Mouse (Mus musculus) midbrain, embryonic 12.5 days (tissue): ENCODE measurements around the gene Epdr1. TPM values are rescaled to one million over a fixed set of nuclear protein-coding genes. Genes with fewer than 3 reads are reported as not detected.
"Not testable (repeated sequence)": the region's sequence is repeated elsewhere in the genome, so short reads cannot be mapped to it uniquely, and the experiment has no call there.

Experiments
- ATAC-seq: fragments of 200-750 bp; cut with Nextera tagmentation; 2 replicates; pipeline ENCODE4 v1.8.0; 2017; ENCODE audit warnings: low read depth, moderate TSS enrichment, moderate library complexity; ENCODE audit not compliant: low FRiP score
- H3K27ac ChIP-seq: fragments of 300-500 bp; sonication (generic); replicated peaks from 2 replicates; pipeline ENCODE4 v1.5.1; 2016; ENCODE audit warnings: mild to moderate bottlenecking
- H3K27me3 ChIP-seq: fragments of 300-500 bp; sonication (generic); 2 replicates; pipeline ENCODE4 v1.6.1; 2016; ENCODE audit warnings: mild to moderate bottlenecking
- H3K36me3 ChIP-seq: fragments of 300-500 bp; sonication (generic); 2 replicates; pipeline ENCODE4 v1.6.1; 2016
- H3K4me1 ChIP-seq: fragments of 300-500 bp; sonication (generic); 2 replicates; pipeline ENCODE4 v1.6.1; 2016
- H3K4me2 ChIP-seq: fragments of 300-500 bp; sonication (generic); replicated peaks from 2 replicates; pipeline ENCODE4 v1.6.1; 2016; ENCODE audit warnings: mild to moderate bottlenecking, moderate library complexity
- H3K4me3 ChIP-seq: fragments of 300-500 bp; sonication (generic); 2 replicates; pipeline ENCODE4 v1.5.1; 2016; ENCODE audit warnings: mild to moderate bottlenecking
- H3K9ac ChIP-seq: fragments of 300-500 bp; sonication (generic); replicated peaks from 2 replicates; pipeline ENCODE4 v1.6.1; 2016; ENCODE audit warnings: mild to moderate bottlenecking, moderate library complexity
- H3K9me3 ChIP-seq: fragments of 300-500 bp; sonication (generic); 2 replicates; pipeline ENCODE4 v1.6.1; 2016; ENCODE audit warnings: mild to moderate bottlenecking
- WGBS: fragments of 180-500 bp; shearing (Covaris S2); methylation state at CpG from one replicate; pipeline ENCODE4 v1.1.7; 2016; 5-methylcytosine and 5-hydroxymethylcytosine counted together
- polyA plus RNA-seq: library from polyadenylated mRNA; unstranded; fragments of >200 nt; fragmentation: Nextera tagmentation; extraction: Ambion mirVana; gene quantifications from 2 replicates; pipeline ENCODE4 v1.2.1, GENCODE M21; 2016

Gene Epdr1
- polyA plus RNA-seq, 1 experiment from 2014 or later: 22.8 TPM

DNA sequence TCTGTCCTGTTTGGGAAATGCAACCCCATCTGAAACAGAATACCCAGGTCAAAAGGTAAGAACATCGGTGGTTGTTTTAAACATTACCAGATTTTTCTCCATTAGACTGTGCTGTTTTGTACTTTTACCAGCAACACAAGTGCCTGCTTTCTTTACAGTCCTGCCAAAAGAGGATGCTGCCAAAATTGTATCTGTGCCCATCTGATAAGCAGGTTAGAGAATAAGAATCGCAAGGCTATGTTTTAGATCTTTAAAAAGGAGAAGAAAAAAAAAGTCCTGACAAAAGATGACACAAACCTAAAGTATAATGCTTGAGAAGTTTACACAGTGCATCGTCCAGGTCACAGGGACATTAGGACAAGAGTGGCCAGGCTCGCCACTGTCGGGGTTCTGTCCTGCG is 20.5 kb downstream of the Epdr1 start:
- 87% methylated on average over 6 of the region's 6 CpGs for WGBS
- Histone ChIP-seq H3K4me1 (no peaks in the 10 kb centered on the region), H3K27me3 (no peaks in the 10 kb centered on the region), H3K4me3 (no peak overlapping the region), H3K9ac (no peak overlapping the region), H3K4me2 (no peak overlapping the region), H3K27ac (no peak overlapping the region), H3K9me3 (no peaks in the 10 kb centered on the region), H3K36me3 (no peaks in the 10 kb centered on the region)
- ATAC-seq: no peak

DNA sequence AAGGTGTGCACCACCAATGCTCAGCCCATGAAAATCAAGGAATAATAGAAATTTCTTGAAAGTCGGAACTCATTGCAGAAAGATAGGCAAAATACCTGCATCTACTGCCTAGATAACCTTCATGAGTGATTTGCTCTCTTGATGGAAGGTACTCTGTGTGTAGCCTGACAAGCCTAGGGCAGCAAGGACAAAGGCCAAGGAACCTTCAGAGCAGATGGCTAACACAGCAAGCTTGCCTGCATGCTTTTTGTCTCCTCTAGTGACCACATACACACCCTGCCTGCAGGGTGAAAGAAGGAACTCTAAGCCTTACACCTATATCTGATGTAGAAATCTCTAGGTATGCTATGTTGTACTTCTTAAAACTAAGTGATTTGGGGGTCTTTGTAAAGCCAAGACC is 24.6 kb downstream of the Epdr1 start:
- Histone ChIP-seq H3K9me3 (no peaks in the 10 kb centered on the region), H3K27me3 (no peaks in the 10 kb centered on the region), H3K4me2 (no peak overlapping the region), H3K27ac (no peak overlapping the region), H3K4me3 (no peak overlapping the region), H3K9ac (no peak overlapping the region), H3K4me1 (no peaks in the 10 kb centered on the region), H3K36me3 (0 out of 2 replicates have a peak, but pooled peaks cover 4% of the 10 kb centered on the region)
- ATAC-seq: no peak
- WGBS: 87% methylated on average over 1 of the region's 1 CpGs

DNA sequence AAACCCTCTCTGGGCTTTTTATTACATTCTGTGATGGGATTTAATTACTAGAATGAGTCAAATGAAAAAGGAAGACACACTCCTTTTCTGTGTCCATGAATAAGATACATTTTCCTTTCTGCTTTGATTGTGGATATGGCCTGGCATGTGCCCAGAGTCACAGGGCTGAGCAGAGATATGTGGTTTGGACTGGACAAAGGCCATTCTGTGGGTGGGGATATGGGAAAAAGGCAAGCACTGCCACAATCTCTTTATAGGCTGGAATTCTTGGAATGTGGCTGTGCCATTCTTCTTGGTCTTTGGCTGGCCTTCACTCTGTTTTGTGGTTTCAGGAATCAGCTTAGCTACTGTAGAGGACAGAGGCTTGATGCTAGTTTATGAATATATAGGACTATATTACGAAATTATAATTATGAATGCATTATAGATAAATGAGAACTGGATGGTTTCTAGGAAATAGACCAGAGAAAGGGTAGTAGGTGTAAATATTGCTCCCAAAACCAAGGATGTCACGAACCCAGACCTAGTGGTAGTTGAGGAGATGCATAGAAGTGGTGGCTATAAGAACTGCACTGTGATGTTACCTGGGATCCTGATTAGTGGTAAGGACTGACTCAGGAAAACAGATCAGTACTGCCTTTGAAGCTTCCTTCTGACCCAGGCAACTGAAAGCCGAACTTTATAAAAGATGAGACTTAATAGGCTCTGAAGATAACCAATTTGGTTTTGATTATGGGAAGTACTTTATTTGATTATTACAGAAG is 28.5 kb downstream of the Epdr1 start:
- H3K9ac ChIP-seq: no peak overlapping the region
- no peaks in the 10 kb centered on the region for H3K27me3 ChIP-seq
- no peak overlapping the region for H3K4me3 ChIP-seq
- 92% methylated on average over 3 of the region's 3 CpGs for WGBS
- ATAC-seq: no peak
- H3K4me1 ChIP-seq: no peaks in the 10 kb centered on the region
- 0 out of 2 replicates have a peak, but pooled peaks cover 4% of the 10 kb centered on the region for H3K36me3 ChIP-seq
- H3K27ac ChIP-seq: no peak overlapping the region
- no peak overlapping the region for H3K4me2 ChIP-seq
- no peaks in the 10 kb centered on the region for H3K9me3 ChIP-seq

DNA sequence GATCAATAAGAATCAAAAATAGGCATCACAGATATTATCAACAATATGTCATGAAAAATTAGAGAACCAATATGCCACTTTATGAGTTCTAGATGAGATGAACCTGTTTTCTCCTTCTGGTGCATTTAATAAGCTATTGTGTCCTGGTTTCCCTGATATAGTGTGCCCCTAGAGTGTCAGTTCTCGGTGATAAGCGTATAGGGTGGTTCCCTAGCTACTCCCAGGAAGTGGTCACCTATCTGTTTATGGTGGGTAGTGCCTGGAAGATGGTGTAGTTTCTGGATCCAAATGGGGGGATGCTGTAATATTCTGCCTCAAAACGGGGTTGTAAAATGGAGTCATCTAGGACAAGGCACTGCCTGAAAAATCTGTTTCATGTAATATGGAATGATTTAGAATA is 43.8 kb downstream of the Epdr1 start:
- Histone ChIP-seq H3K4me3 (no peak overlapping the region), H3K9ac (no peak overlapping the region), H3K9me3 (no peaks in the 10 kb centered on the region), H3K27ac (no peak overlapping the region), H3K4me2 (no peak overlapping the region), H3K27me3 (no peaks in the 10 kb centered on the region), H3K36me3 (no peaks in the 10 kb centered on the region), H3K4me1 (no peaks in the 10 kb centered on the region)
- 87% methylated on average over 3 of the region's 3 CpGs for WGBS
- no peak for ATAC-seq

DNA sequence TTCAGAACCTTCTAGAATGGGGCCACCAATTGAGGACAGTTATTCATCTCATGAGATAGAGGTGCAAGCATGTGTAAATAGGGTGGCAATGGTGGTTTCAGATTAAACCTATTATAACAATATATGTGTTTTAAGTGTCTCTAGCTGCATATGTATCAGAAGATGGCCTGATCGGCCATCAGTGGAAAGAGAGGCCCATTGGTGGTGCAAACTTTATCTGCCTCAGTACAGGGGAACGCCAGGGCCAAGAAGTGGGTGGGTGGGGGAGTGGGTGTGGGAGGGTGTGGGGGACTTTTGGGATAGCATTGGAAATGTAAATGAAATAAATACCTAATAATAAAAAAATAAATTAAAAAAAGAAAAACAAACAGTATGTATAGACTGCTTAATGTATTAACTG is 45.0 kb downstream of the Epdr1 start:
- not testable (repeated sequence) for H3K9me3 ChIP-seq, H3K27me3 ChIP-seq

DNA sequence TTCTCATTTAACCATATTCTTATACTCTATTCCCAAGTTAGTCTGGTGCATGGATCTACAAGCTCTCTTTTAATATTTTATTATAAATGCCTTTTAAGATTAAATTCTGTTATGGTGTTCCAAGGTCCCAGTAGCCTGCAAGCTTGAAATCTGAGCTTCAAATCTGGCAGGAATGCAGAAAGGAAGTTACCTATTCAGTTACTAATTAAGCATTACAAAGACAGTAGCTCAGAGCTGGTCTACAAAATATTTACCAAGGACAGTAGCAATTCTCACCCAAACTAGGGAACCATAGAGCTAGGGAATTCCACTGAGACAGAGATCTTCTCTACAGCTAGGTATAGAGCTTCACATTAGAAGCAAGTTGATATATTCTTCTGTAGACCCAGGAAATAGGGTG is 49.6 kb downstream of the Epdr1 start:
- H3K4me3 ChIP-seq, ATAC-seq, H3K4me2 ChIP-seq, H3K27ac ChIP-seq, H3K9me3 ChIP-seq, H3K9ac ChIP-seq, H3K27me3 ChIP-seq, H3K4me1 ChIP-seq, H3K36me3 ChIP-seq: not testable (repeated sequence)

More for the DNA sequence above, 45.0 kb downstream of the Epdr1 start:
- 82% methylated on average over 2 of the region's 2 CpGs for WGBS
- not testable (repeated sequence) for H3K36me3 ChIP-seq, H3K4me2 ChIP-seq, H3K4me1 ChIP-seq, H3K4me3 ChIP-seq, H3K9ac ChIP-seq, ATAC-seq, H3K27ac ChIP-seq

DNA sequence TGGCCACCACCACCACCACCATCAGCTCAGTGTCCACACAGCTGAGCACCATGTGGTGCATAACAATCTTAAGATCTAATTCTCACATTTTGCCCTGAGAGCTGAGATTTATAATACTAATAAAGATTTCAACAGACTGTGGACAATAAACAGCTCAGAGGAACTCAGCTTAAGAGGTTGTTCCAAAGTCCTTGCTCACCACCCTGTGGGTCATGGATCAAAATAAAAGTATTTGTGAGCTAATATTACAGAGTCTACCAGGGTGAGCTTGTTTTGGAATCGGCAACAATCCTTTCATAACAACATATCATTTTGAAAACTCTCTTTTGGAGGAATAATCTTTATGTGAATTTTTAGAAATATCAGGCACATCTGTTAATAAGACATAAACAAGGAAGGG is 57.2 kb downstream of the Epdr1 start:
- ATAC-seq: no peak
- no peaks in the 10 kb centered on the region for H3K9me3 ChIP-seq
- no peaks in the 10 kb centered on the region for H3K4me1 ChIP-seq
- H3K9ac ChIP-seq: no peak overlapping the region
- H3K27ac ChIP-seq: no peak overlapping the region
- H3K36me3 ChIP-seq: no peaks in the 10 kb centered on the region
- H3K4me3 ChIP-seq: no peak overlapping the region
- no peaks in the 10 kb centered on the region for H3K27me3 ChIP-seq
- H3K4me2 ChIP-seq: no peak overlapping the region
- 97% methylated on average over 1 of the region's 1 CpGs for WGBS

DNA sequence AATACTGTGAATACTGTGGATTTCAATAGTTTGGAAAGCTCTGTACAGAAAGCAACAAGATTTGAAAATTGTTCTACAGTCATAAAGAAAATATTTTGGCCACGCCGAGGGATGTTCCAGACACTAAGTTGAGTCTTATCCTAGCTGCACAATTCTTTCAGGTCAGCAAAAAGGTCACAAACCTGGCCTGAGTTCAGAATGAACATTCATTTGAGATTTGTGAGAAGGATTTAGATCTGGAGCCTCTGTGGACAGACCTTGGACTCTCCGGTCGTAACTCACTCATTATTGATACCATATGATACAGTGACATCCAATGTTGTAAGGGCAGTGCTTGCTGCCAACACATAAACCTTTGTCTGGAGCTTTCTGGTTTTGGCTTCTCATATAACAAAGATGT is 64.3 kb downstream of the Epdr1 start:
- H3K9ac ChIP-seq: no peak overlapping the region
- no peak overlapping the region for H3K4me3 ChIP-seq
- no peak overlapping the region for H3K4me2 ChIP-seq
- H3K27me3 ChIP-seq: no peaks in the 10 kb centered on the region
- no peaks in the 10 kb centered on the region for H3K4me1 ChIP-seq
- H3K27ac ChIP-seq: no peak overlapping the region
- H3K36me3 ChIP-seq: no peaks in the 10 kb centered on the region
- H3K9me3 ChIP-seq: no peaks in the 10 kb centered on the region
- no peak for ATAC-seq
- 87% methylated on average over 4 of the region's 4 CpGs for WGBS

Other genes starting within 250 kb of the Epdr1 start
- 127 and 136 TPM in 2 replicates for gene Stard3nl, start 224.1 kb downstream of the Epdr1 start, polyA plus RNA-seq
- gene Sfrp4, start 3.2 kb upstream of the Epdr1 start, polyA plus RNA-seq: 1.9 and 2.2 TPM in 2 replicates
- not detected in 2 replicates for gene Nme8, start 77.9 kb upstream of the Epdr1 start, polyA plus RNA-seq
- not detected in 2 replicates for gene Gpr141, start 204.3 kb upstream of the Epdr1 start, polyA plus RNA-seq